Mouse (Mus musculus): ENCODE results near the gene Pms2. TPM values are rescaled to one million over a fixed set of nuclear protein-coding genes. Genes with fewer than 3 reads are reported as not detected.
A peak's percentile ranks its signal among the peaks of the same experiment; 100 is the strongest.

Pms2 gene
- polyA plus RNA-seq (2015; fragmentation: Nextera tagmentation; extraction: Ambion mirVana): 30.2 and 30.7 TPM in 2 replicates

DNA sequence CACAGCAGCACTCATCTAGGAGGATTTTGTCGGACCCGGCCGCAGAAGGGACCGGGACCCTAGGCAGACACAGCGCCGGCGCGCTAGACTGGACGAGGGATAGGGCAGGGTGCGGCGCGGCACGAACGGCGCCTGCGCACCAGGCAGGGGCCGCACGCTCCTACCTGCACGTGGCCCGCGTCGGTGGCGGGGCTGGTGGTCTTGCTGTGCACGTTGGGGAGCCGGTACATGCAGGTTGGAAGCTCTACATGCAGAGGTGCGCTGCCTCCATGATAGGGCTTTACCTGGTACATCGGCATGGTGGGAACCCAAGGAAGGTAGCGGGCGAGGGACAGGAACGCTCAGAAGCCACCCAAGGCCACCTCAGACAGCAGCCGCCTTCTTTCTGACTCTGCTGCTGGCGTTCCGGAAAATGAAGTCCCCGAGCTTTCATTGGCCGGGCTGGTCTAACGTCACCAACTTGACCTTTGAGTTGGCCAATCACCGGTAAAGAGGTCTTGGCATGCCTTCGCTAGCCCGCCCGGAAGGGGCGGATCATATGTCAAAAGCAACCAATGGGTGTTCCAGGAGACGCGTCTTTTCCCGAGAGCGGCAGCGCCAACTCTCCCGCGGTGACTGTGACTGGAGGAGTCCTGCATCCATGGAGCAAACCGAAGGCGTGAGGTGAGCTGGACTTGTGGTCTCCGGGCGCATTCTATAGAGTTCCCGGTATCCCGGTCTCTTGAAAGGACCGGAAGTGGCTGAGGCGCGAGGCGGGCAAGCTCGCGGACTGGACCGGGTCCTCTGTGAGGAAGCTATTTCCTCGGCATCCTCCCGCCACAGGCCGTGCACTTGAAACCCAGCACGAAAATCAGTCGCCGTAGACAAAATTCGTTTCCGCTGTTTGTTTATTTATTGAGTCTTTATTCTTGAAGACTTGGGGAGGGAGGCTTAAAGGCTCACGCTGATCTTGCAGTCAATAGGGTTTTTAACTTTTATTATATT, at the start of gene Pms2, which contains the start of gene Aimp2:
Gene Pms2, plus strand, starts transcription at position 548 of the 984 bp plus-strand sequence.
Gene Aimp2, minus strand, starts transcription at position 431 of the 984 bp plus-strand sequence.
- peak within 1 kb of the TSS; percentile 53 for H3K4me3 ChIP-seq
- peak within 1 kb of the TSS; percentile 63 for H3K9ac ChIP-seq (replicated peaks)
- H3K4me1 ChIP-seq: peaks cover 23% of the 10 kb centered on the region
- no peaks in the 10 kb centered on the region for H3K9me3 ChIP-seq
- H3K36me3 ChIP-seq: peaks cover 20% of the 10 kb centered on the region
- WGBS: under 1% methylated on average over 70 of the region's 70 CpGs
- H3K27ac ChIP-seq (replicated peaks): peak within 1 kb of the TSS; percentile 91
- H3K27me3 ChIP-seq: no peaks in the 10 kb centered on the region
- ATAC-seq (replicated peaks): peak; percentile 100
- peak within 1 kb of the TSS; percentile 63 for H3K4me2 ChIP-seq (replicated peaks)

DNA sequence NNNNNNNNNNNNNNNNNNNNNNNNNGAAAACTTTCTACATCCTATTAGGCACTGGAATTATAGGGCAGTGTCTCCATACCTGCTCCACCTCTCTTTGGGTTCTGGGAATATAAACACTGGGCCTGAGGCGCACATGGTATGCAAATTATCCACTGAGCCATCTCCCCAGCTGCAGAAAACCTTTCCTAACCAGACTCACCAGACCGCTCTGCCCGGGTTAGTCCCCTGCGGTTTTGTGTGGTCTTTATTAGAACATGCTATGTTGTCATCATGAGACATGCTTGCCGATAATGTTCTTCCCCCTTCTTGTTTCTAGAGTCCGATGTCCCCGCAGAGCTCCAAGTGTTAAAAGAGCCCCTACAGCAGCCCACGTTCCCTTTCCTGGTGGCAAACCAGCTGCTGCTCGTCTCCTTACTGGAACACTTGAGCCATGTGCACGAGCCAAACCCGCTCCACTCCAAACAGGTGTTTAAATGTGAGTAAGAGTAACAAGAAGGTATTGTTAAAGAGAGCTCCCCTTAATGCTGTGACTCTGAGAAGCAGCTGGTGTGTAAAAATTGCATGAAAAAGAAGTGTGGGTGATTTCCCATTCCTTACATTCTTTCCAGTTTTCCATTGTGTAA, 38.1 kb upstream of the Pms2 start:
- no peak for ATAC-seq (replicated peaks)

GRCm38 (mm10) chr5:143874571-143874970, 35.2 kb upstream of the Pms2 start:
- Histone ChIP-seq H3K36me3 (peaks cover 68% of the 10 kb centered on the region), H3K27me3 (no peaks in the 10 kb centered on the region), H3K9me3 (no peaks in the 10 kb centered on the region), H3K27ac (replicated peaks) (no peak overlapping the region), H3K4me3 (no peak overlapping the region), H3K9ac (replicated peaks) (no peak overlapping the region), H3K4me1 (no peaks in the 10 kb centered on the region), H3K4me2 (replicated peaks) (no peak overlapping the region)
- WGBS: 65% methylated on average over 4 of the region's 4 CpGs
- no peak for ATAC-seq (replicated peaks)

More for the DNA sequence above, 38.1 kb upstream of the Pms2 start:
- Histone ChIP-seq H3K4me2 (replicated peaks) (no peak overlapping the region), H3K36me3 (peaks cover 45% of the 10 kb centered on the region), H3K4me1 (no peaks in the 10 kb centered on the region), H3K9me3 (no peaks in the 10 kb centered on the region), H3K27me3 (no peaks in the 10 kb centered on the region), H3K9ac (replicated peaks) (no peak overlapping the region), H3K4me3 (no peak overlapping the region), H3K27ac (replicated peaks) (no peak overlapping the region)
- 87% methylated on average over 11 of the region's 11 CpGs for WGBS

DNA sequence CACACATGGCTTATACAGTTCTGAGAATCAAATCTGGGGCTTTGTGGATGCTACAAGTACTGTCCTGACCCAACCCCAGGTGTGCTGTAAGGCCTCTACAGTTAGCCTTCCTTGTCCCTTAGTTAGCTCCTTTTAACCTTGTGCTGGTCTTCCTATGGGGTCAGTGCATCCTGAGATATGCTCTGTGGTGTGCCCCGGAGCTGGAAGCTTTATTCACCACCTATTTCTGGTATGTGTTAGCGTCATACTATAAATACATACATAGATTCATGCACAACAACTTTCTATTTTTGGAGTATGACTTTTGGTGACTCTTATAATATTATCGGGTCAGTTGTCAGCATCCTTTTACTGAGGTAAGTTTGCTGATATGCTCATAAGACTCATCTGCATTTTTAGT, 24.5 kb upstream of the Pms2 start:
- H3K9ac ChIP-seq (replicated peaks): no peak overlapping the region
- H3K36me3 ChIP-seq: peaks cover 93% of the 10 kb centered on the region
- no peak overlapping the region for H3K4me3 ChIP-seq
- no peaks in the 10 kb centered on the region for H3K27me3 ChIP-seq
- no peaks in the 10 kb centered on the region for H3K4me1 ChIP-seq
- ATAC-seq (replicated peaks): no peak
- WGBS: 96% methylated on average over 3 of the region's 3 CpGs
- H3K4me2 ChIP-seq (replicated peaks): no peak overlapping the region
- H3K9me3 ChIP-seq: no peaks in the 10 kb centered on the region
- no peak overlapping the region for H3K27ac ChIP-seq (replicated peaks)

- no peak for ATAC-seq (replicated peaks)
- WGBS: 89% methylated on average over 6 of the region's 6 CpGs
Observed at GRCm38 (mm10) chr5:143890741-143891140, 19.0 kb upstream of the Pms2 start.

DNA sequence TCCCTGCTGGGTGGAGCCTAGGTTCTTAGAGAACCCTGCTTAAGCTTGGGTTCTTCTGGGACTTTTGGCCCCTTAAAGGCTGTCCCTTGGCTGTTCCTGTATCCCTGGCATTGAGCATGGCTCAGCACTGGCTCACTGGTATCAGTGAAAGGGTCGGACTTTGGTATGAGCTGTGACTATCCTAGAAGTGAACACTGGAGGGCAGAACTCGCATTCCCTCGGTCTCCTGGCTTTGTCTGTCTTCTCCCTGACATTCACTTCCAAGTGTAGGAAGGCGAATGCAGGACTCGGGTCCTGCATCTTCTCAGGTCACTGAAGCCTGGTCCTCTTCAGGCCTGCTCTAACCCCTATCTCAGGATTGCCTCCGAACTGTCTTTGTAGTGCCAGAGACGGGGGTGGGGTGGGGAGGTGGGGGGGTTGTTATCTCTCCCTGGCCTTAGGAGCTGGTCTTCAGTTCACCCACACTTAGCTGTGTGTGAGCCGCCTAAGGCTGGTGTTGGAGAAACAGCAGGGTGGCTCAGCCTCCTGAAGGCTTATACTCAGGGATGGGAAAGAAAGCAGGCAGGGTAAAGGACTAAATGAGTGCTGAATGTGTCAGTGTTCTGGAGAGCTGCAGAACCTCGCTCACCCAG, 17.4 kb upstream of the Pms2 start:
- H3K9me3 ChIP-seq: no peaks in the 10 kb centered on the region
- WGBS: 76% methylated on average over 9 of the region's 9 CpGs
- H3K4me3 ChIP-seq: no peak overlapping the region
- no peaks in the 10 kb centered on the region for H3K4me1 ChIP-seq
- H3K27ac ChIP-seq (replicated peaks): no peak overlapping the region
- H3K27me3 ChIP-seq: no peaks in the 10 kb centered on the region
- H3K36me3 ChIP-seq: peaks cover 45% of the 10 kb centered on the region
- no peak overlapping the region for H3K9ac ChIP-seq (replicated peaks)
- no peak overlapping the region for H3K4me2 ChIP-seq (replicated peaks)
- no peak for ATAC-seq (replicated peaks)

More at GRCm38 (mm10) chr5:143890741-143891140, 19.0 kb upstream of the Pms2 start:
- no peak overlapping the region for H3K9ac ChIP-seq (replicated peaks)
- no peak overlapping the region for H3K4me2 ChIP-seq (replicated peaks)
- peaks cover 58% of the 10 kb centered on the region for H3K36me3 ChIP-seq
- no peak overlapping the region for H3K27ac ChIP-seq (replicated peaks)
- no peaks in the 10 kb centered on the region for H3K4me1 ChIP-seq
- H3K4me3 ChIP-seq: no peak overlapping the region
- no peaks in the 10 kb centered on the region for H3K9me3 ChIP-seq
- no peaks in the 10 kb centered on the region for H3K27me3 ChIP-seq

- H3K36me3 ChIP-seq: peaks cover 47% of the 10 kb centered on the region
- no peaks in the 10 kb centered on the region for H3K27me3 ChIP-seq
- H3K9me3 ChIP-seq: no peaks in the 10 kb centered on the region
- H3K4me3 ChIP-seq: no peak overlapping the region
- WGBS: 80% methylated on average over 5 of the region's 5 CpGs
- no peaks in the 10 kb centered on the region for H3K4me1 ChIP-seq
- no peak for ATAC-seq (replicated peaks)
- no peak overlapping the region for H3K4me2 ChIP-seq (replicated peaks)
- no peak overlapping the region for H3K27ac ChIP-seq (replicated peaks)
- no peak overlapping the region for H3K9ac ChIP-seq (replicated peaks)
Observed at GRCm38 (mm10) chr5:143893396-143893795, 16.4 kb upstream of the Pms2 start.

DNA sequence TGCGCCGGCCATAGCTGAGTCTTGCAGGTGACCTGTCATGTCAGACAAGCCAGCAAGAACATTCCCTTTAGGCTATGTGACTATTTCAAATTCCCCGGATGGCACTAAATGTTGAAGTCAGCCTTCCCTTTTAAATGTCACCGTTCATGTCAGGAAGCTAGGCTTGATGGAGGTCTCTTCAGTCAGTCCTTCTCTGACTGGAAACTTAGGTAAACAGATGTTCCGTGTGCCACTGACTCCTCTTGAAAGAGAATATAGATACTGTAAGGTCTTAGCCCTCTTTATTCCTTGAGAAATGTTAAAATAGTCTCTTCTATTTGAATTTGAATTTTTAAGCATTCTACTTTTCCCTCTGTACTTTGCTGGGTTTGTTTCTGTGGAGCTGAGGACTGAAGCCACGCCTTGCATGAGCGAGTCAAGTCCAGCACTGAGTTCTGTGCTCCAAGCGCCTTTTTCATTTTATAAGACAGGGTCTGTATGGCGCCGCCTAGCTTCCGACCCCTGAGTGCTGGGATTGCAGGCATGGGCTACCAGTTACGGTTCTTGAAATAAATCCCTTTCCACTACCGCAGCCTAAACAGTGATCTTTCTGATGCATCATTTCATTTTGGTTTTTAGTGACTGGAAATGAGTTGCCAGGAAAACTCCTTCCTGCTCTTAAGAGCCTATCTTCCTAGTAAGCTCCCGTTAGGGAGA, 12.0 kb upstream of the Pms2 start, which contains the start of gene Ankrd61:
Gene Ankrd61, minus strand, starts transcription at position 51 of the 696 bp plus-strand sequence.
- Histone ChIP-seq H3K27ac (replicated peaks) (no peak within 1 kb of the TSS), H3K9ac (replicated peaks) (no peak within 1 kb of the TSS), H3K27me3 (no peaks in the 10 kb centered on the region), H3K4me3 (no peak within 1 kb of the TSS), H3K4me2 (replicated peaks) (no peak within 1 kb of the TSS), H3K36me3 (peaks cover 54% of the 10 kb centered on the region), H3K4me1 (no peaks in the 10 kb centered on the region), H3K9me3 (no peaks in the 10 kb centered on the region)
- WGBS: 88% methylated on average over 14 of the region's 14 CpGs
- no peak for ATAC-seq (replicated peaks)

GRCm38 (mm10) chr5:143902111-143902510, 7.7 kb upstream of the Pms2 start:
- no peak overlapping the region for H3K4me2 ChIP-seq (replicated peaks)
- H3K4me3 ChIP-seq: no peak overlapping the region
- H3K27ac ChIP-seq (replicated peaks): no peak overlapping the region
- WGBS: 88% methylated on average over 3 of the region's 3 CpGs
- no peaks in the 10 kb centered on the region for H3K4me1 ChIP-seq
- H3K9me3 ChIP-seq: no peaks in the 10 kb centered on the region
- peaks cover 78% of the 10 kb centered on the region for H3K36me3 ChIP-seq
- ATAC-seq (replicated peaks): no peak
- H3K9ac ChIP-seq (replicated peaks): no peak overlapping the region
- H3K27me3 ChIP-seq: no peaks in the 10 kb centered on the region

- Histone ChIP-seq H3K4me1 (peaks cover 10% of the 10 kb centered on the region), H3K27ac (replicated peaks) (no peak overlapping the region), H3K27me3 (no peaks in the 10 kb centered on the region), H3K36me3 (peaks cover 65% of the 10 kb centered on the region), H3K9ac (replicated peaks) (no peak overlapping the region), H3K4me2 (replicated peaks) (no peak overlapping the region), H3K4me3 (no peak overlapping the region), H3K9me3 (no peaks in the 10 kb centered on the region)
- WGBS: 91% methylated on average over 4 of the region's 4 CpGs
- ATAC-seq (replicated peaks): no peak
Observed at GRCm38 (mm10) chr5:143903813-143904212, 6.0 kb upstream of the Pms2 start.

DNA sequence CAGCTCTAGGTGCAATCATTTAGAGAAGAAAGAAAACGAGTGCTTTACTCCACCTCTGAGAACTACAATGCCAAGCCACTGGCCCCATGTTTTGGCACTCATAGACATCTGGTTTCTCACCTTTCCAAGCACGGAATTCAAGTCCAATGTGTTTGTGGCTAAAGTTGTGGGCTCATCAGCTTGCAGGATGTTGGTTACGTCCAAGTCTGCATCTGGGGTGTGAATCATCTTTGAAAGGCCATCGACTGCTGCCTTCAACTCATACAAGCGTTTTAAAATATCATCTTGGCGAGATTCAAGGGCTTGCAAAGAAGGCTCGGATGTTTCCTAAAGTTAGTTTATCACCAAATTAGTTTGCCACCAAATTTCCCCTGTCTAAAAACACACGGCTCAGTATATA, 3.3 kb upstream of the Pms2 start:
- no peak overlapping the region for H3K9ac ChIP-seq (replicated peaks)
- peaks cover 23% of the 10 kb centered on the region for H3K4me1 ChIP-seq
- no peaks in the 10 kb centered on the region for H3K9me3 ChIP-seq
- peaks cover 41% of the 10 kb centered on the region for H3K36me3 ChIP-seq
- no peaks in the 10 kb centered on the region for H3K27me3 ChIP-seq
- no peak overlapping the region for H3K4me3 ChIP-seq
- no peak overlapping the region for H3K4me2 ChIP-seq (replicated peaks)
- ATAC-seq (replicated peaks): no peak
- WGBS: 87% methylated on average over 8 of the region's 8 CpGs
- H3K27ac ChIP-seq (replicated peaks): no peak overlapping the region
